Mouse (Mus musculus) testis, adult 2 months (tissue): ENCODE results near the gene Prdx1.

ENCODE experiments used
- CTCF ChIP-seq: fragments of 200-500 bp; IDR thresholded peaks from 2 replicates; pipeline ENCODE4 v1.5.1; 2012; ENCODE audit warnings: low read depth, mild to moderate bottlenecking, inconsistent platforms, low read length, moderate library complexity; ENCODE audit not compliant: control insufficient read depth, insufficient read depth, insufficient replicate concordance
- POLR2A ChIP-seq: fragments of 200-500 bp; IDR thresholded peaks from 2 replicates; pipeline ENCODE4 v1.6.1; 2012; ENCODE audit warnings: low read depth, mild to moderate bottlenecking, inconsistent platforms, low read length, moderate library complexity; ENCODE audit not compliant: control insufficient read depth

- TF ChIP-seq CTCF (no peak), POLR2A (no peak)
Measured at GRCm38 (mm10) chr4:116651797-116652135, 33.6 kb upstream of the Prdx1 start.
